Mouse (Mus musculus): Measurements from ENCODE around the gene Abca1.

DNA sequence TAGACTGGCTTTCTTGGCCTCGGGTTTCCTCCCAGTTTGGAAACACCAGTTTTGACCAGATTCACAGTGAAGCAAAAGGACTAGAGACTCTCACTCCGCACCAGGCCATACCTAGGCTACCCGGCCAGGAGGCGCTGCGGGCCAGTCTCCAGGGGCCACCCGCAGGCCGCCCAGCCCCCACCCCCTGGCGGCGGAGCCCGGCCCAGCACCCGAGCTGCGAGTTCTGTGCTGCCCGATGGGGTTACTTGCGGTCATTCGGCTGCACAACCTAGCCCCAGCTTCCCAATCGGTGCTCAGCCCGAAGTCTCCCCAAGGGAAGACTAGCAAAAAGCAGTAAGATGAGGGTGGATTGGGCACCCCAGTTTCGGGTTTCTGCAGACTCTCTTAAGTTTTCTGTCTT is 1.1 kb downstream of the Abca1 start:
- TF ChIP-seq GATA1 (IDR thresholded peaks at IDR 0.05; ENCODE audit: borderline replicate concordance, low read length): no peak
- TF ChIP-seq FLI1 (IDR thresholded peaks at IDR 0.05; ENCODE audit: low read length): no peak
